Mouse (Mus musculus) liver, embryonic 13.5 days (tissue): ENCODE results near the gene Os9. TPM values are rescaled to one million over a fixed set of nuclear protein-coding genes. Genes with fewer than 3 reads are reported as not detected.
"Not testable (repeated sequence)": the region's sequence is repeated elsewhere in the genome, so short reads cannot be mapped to it uniquely, and the experiment has no call there.

Experiments used
- ATAC-seq: fragments of 200-750 bp; cut with Nextera tagmentation; 2 replicates; pipeline ENCODE4 v1.8.0; 2017; ENCODE audit warnings: low read depth, mild to moderate bottlenecking, moderate number of reproducible peaks, moderate library complexity
- DNase-seq: peaks from one replicate; pipeline ENCODE4 v3.0.0; 2022
- H3K27ac ChIP-seq: fragments of 300-500 bp; sonication (generic); 2 replicates; pipeline ENCODE4 v1.5.1; 2015; ENCODE audit warnings: moderate library complexity, mild to moderate bottlenecking, inconsistent platforms
- H3K27me3 ChIP-seq: fragments of 300-500 bp; sonication (generic); 2 replicates; pipeline ENCODE4 v1.6.1; 2015; ENCODE audit warnings: mild to moderate bottlenecking, inconsistent platforms
- H3K36me3 ChIP-seq: fragments of 300-500 bp; sonication (generic); 2 replicates; pipeline ENCODE4 v1.6.1; 2015; ENCODE audit warnings: mild to moderate bottlenecking, inconsistent platforms
- H3K4me1 ChIP-seq: fragments of 300-500 bp; sonication (generic); replicated peaks from 2 replicates; pipeline ENCODE4 v1.6.1; 2015; ENCODE audit warnings: inconsistent platforms
- H3K4me2 ChIP-seq: fragments of 300-500 bp; sonication (generic); 2 replicates; pipeline ENCODE4 v1.6.1; 2015; ENCODE audit warnings: inconsistent platforms, mild to moderate bottlenecking, moderate library complexity
- H3K4me3 ChIP-seq: fragments of 300-500 bp; sonication (generic); replicated peaks from 2 replicates; pipeline ENCODE4 v1.5.1; 2015; ENCODE audit warnings: mild to moderate bottlenecking, inconsistent platforms
- H3K9ac ChIP-seq: fragments of 300-500 bp; sonication (generic); 2 replicates; pipeline ENCODE4 v1.6.1; 2015; ENCODE audit warnings: mild to moderate bottlenecking, inconsistent platforms
- H3K9me3 ChIP-seq: fragments of 300-500 bp; sonication (generic); replicated peaks from 2 replicates; pipeline ENCODE4 v1.6.1; 2016; ENCODE audit warnings: inconsistent platforms
- WGBS: fragments of 180-500 bp; shearing (Covaris S2); methylation state at CpG from one replicate; pipeline ENCODE4 v1.1.7; 2015; ENCODE audit not compliant: insufficient replicate concordance; 5-methylcytosine and 5-hydroxymethylcytosine counted together
- polyA plus RNA-seq: library from polyadenylated mRNA; unstranded; fragments of >200 nt; fragmentation: Nextera tagmentation; extraction: Ambion mirVana; gene quantifications from 2 replicates; pipeline ENCODE4 v1.2.1, GENCODE M21; 2015

Os9 gene
- polyA plus RNA-seq, result 45.6 and 49.0 TPM in 2 replicates

- 0% methylated on average over 19 of the region's 19 CpGs for WGBS
- peaks cover 33% of the 10 kb centered on the region for H3K36me3 ChIP-seq
- H3K4me2 ChIP-seq, result peak within 1 kb of the TSS; percentile 94
- peak within 1 kb of the TSS; percentile 81 for H3K27ac ChIP-seq
- H3K4me3 ChIP-seq, result peak within 1 kb of the TSS; percentile 88
- H3K9ac ChIP-seq, result peak within 1 kb of the TSS; percentile 92
- ATAC-seq, result peak; percentile 94
- no peaks in the 10 kb centered on the region for H3K9me3 ChIP-seq
- peaks cover 59% of the 10 kb centered on the region for H3K4me1 ChIP-seq
- H3K27me3 ChIP-seq, result no peaks in the 10 kb centered on the region
- peak; percentile 96 for DNase-seq
Observed at GRCm38 (mm10) chr10:127121066-127121477, at the start of gene Os9. Gene Os9, minus strand, starts transcription at chr10:127121131.

- peak overlapping the region; percentile 80 for H3K4me2 ChIP-seq
- H3K4me3 ChIP-seq, result peak overlapping the region; percentile 56
- 10% methylated on average over 22 of the region's 22 CpGs for WGBS
- no peaks in the 10 kb centered on the region for H3K9me3 ChIP-seq
- DNase-seq, result no peak
- peaks cover 74% of the 10 kb centered on the region for H3K27me3 ChIP-seq
- H3K4me1 ChIP-seq, result peaks cover 49% of the 10 kb centered on the region
- ATAC-seq, result no peak
- H3K9ac ChIP-seq, result no peak overlapping the region
- peaks cover 6% of the 10 kb centered on the region; the same call in 1 of the 2 replicates for H3K36me3 ChIP-seq
- no peak overlapping the region for H3K27ac ChIP-seq
Observed at GRCm38 (mm10) chr10:127170002-127170401, 49.1 kb upstream of the Os9 start.

- peaks cover 6% of the 10 kb centered on the region; the same call in 1 of the 2 replicates for H3K36me3 ChIP-seq
- peaks cover 87% of the 10 kb centered on the region for H3K27me3 ChIP-seq
- 0 out of 2 replicates have a peak overlapping the region, but pooled peaks have one; percentile 4 for H3K9ac ChIP-seq
- H3K9me3 ChIP-seq, result no peaks in the 10 kb centered on the region
- no peak for DNase-seq
- ATAC-seq, result no peak
- no peak overlapping the region for H3K4me3 ChIP-seq
- WGBS, result 53% methylated on average over 10 of the region's 10 CpGs
- peak overlapping the region; percentile 98 for H3K4me2 ChIP-seq
- no peak overlapping the region for H3K27ac ChIP-seq
- peaks cover 56% of the 10 kb centered on the region for H3K4me1 ChIP-seq
Observed at GRCm38 (mm10) chr10:127167614-127168192, 46.8 kb upstream of the Os9 start.

GRCm38 (mm10) chr10:127166771-127167613 lies 46.1 kb upstream of the Os9 start:
- Histone ChIP-seq H3K9me3 (no peaks in the 10 kb centered on the region), H3K36me3 (peaks cover 5% of the 10 kb centered on the region; the same call in 1 of the 2 replicates), H3K9ac (peak overlapping the region; percentile 81), H3K27me3 (peaks cover 85% of the 10 kb centered on the region), H3K4me3 (peak overlapping the region; percentile 67), H3K4me2 (peak overlapping the region; percentile 98), H3K4me1 (peaks cover 56% of the 10 kb centered on the region), H3K27ac (0 out of 2 replicates have a peak overlapping the region, but pooled peaks have one; percentile 10)
- DNase-seq, result no peak
- ATAC-seq, result no peak
- whole genome bisulfite sequencing, result 18% methylated on average over 15 of the region's 15 CpGs

GRCm38 (mm10) chr10:127166404-127166715 lies 45.4 kb upstream of the Os9 start:
- WGBS, result 6% methylated on average over 11 of the region's 11 CpGs
- Histone ChIP-seq H3K9me3 (no peaks in the 10 kb centered on the region), H3K27ac (0 out of 2 replicates have a peak overlapping the region, but pooled peaks have one; percentile 72), H3K4me1 (peaks cover 56% of the 10 kb centered on the region), H3K36me3 (no peaks in the 10 kb centered on the region), H3K4me2 (peak overlapping the region; percentile 98), H3K27me3 (peaks cover 80% of the 10 kb centered on the region), H3K4me3 (peak overlapping the region; percentile 67), H3K9ac (peak overlapping the region; percentile 81)
- DNase-seq, result no peak
- ATAC-seq, result no peak

GRCm38 (mm10) chr10:127165654-127166403 lies 44.9 kb upstream of the Os9 start:
- peaks cover 51% of the 10 kb centered on the region for H3K4me1 ChIP-seq
- DNase-seq (peak; percentile 40), ATAC-seq (peak; percentile 65)
- H3K4me2 ChIP-seq, result peak overlapping the region; percentile 98
- H3K9ac ChIP-seq, result peak overlapping the region; percentile 81
- H3K27me3 ChIP-seq, result peaks cover 79% of the 10 kb centered on the region
- no peaks in the 10 kb centered on the region for H3K36me3 ChIP-seq
- peak overlapping the region; percentile 67 for H3K4me3 ChIP-seq
- no peaks in the 10 kb centered on the region for H3K9me3 ChIP-seq
- under 1% methylated on average over 56 of the region's 56 CpGs for WGBS
- peak overlapping the region; percentile 72 for H3K27ac ChIP-seq

- peak; percentile 37; the same call in 1 of the 2 replicates for ATAC-seq
- Histone ChIP-seq H3K9me3 (no peaks in the 10 kb centered on the region), H3K27ac (peak overlapping the region; percentile 72), H3K9ac (peak overlapping the region; percentile 81), H3K36me3 (no peaks in the 10 kb centered on the region), H3K4me3 (peak overlapping the region; percentile 67), H3K4me1 (peaks cover 46% of the 10 kb centered on the region), H3K27me3 (peaks cover 74% of the 10 kb centered on the region), H3K4me2 (peak overlapping the region; percentile 98)
- DNase-seq, result no peak
- WGBS, result under 1% methylated on average over 32 of the region's 42 CpGs
Observed at GRCm38 (mm10) chr10:127165354-127165653, 44.4 kb upstream of the Os9 start.

GRCm38 (mm10) chr10:127164631-127165353 lies 43.9 kb upstream of the Os9 start, which contains the start of gene B4galnt1:
Gene B4galnt1, plus strand, starts transcription at chr10:127165225.
- DNase-seq (peak; percentile 70), ATAC-seq (peak; percentile 83)
- no peaks in the 10 kb centered on the region for H3K36me3 ChIP-seq
- no peaks in the 10 kb centered on the region for H3K9me3 ChIP-seq
- 2% methylated on average over 52 of the region's 52 CpGs for WGBS
- H3K27ac ChIP-seq, result peak within 1 kb of the TSS; percentile 72
- peaks cover 41% of the 10 kb centered on the region for H3K4me1 ChIP-seq
- H3K4me2 ChIP-seq, result peak within 1 kb of the TSS; percentile 98
- H3K27me3 ChIP-seq, result peaks cover 69% of the 10 kb centered on the region
- peak within 1 kb of the TSS; percentile 81 for H3K9ac ChIP-seq
- peak within 1 kb of the TSS; percentile 67 for H3K4me3 ChIP-seq

GRCm38 (mm10) chr10:127164190-127164589 lies 43.3 kb upstream of the Os9 start:
- Histone ChIP-seq H3K4me3 (no peak overlapping the region), H3K4me2 (peak overlapping the region; percentile 98; the same call in 1 of the 2 replicates), H3K9me3 (no peaks in the 10 kb centered on the region), H3K27ac (peak overlapping the region; percentile 40; the same call in 1 of the 2 replicates), H3K4me1 (peaks cover 36% of the 10 kb centered on the region), H3K36me3 (no peaks in the 10 kb centered on the region), H3K27me3 (peaks cover 63% of the 10 kb centered on the region), H3K9ac (no peak overlapping the region; the same call in 1 of the 2 replicates)
- 73% methylated on average over 4 of the region's 4 CpGs for WGBS
- ATAC-seq (no peak), DNase-seq (no peak)

- not testable (repeated sequence) for H3K4me3 ChIP-seq, H3K36me3 ChIP-seq, H3K4me2 ChIP-seq, H3K9me3 ChIP-seq, ATAC-seq, H3K27ac ChIP-seq, H3K9ac ChIP-seq, DNase-seq
- H3K4me1 ChIP-seq, result peaks cover 44% of the 10 kb centered on the region
- 41% methylated on average over 7 of the region's 7 CpGs for WGBS
- peaks cover 53% of the 10 kb centered on the region for H3K27me3 ChIP-seq
Observed at GRCm38 (mm10) chr10:127162771-127163261, 41.9 kb upstream of the Os9 start.
